Mouse (Mus musculus): Measurements from ENCODE around the gene Slc30a3.
A peak's percentile ranks its signal among the peaks of the same experiment; 100 is the strongest.
"Not testable (repeated sequence)": the region's sequence is repeated elsewhere in the genome, so short reads cannot be mapped to it uniquely, and the experiment has no call there.

The Slc30a3 gene

GRCm38 (mm10) chr5:31048763-31049641, 59.0 kb downstream of the Slc30a3 start, which contains the start of gene Slc5a6:
Gene Slc5a6 (minus strand): TSS chr5:31048924.
- DNase-seq (ENCODE audit: extremely low spot score, low read depth, low spot score), result peak; percentile 46

- peak; percentile 95 for DNase-seq (ENCODE audit: extremely low spot score, low read depth, low spot score)
Measured at GRCm38 (mm10) chr5:31047848-31048762, 59.9 kb downstream of the Slc30a3 start, which contains the start of gene Atraid. Gene Atraid (plus strand): TSS chr5:31048312.

- DNase-seq (ENCODE audit: extremely low spot score, low read depth, low spot score), result no peak
Measured at GRCm38 (mm10) chr5:31047074-31047473, 61.0 kb downstream of the Slc30a3 start.

GRCm38 (mm10) chr5:31046416-31046815, 61.6 kb downstream of the Slc30a3 start:
- no peak for DNase-seq (ENCODE audit: extremely low spot score, low read depth, low spot score)

GRCm38 (mm10) chr5:31038171-31038845, 69.7 kb downstream of the Slc30a3 start:
- DNase-seq (ENCODE audit: extremely low spot score, low read depth, low spot score), result no peak

GRCm38 (mm10) chr5:31036556-31036955, 71.5 kb downstream of the Slc30a3 start:
- DNase-seq (ENCODE audit: extremely low spot score, low read depth, low spot score), result not testable (repeated sequence)
